Mouse (Mus musculus) kidney, postnatal 25 days (tissue): ENCODE results near the gene Dok4.
A peak's percentile ranks its signal among the peaks of the same experiment; 100 is the strongest.
"Not testable (repeated sequence)": the region's sequence is repeated elsewhere in the genome, so short reads cannot be mapped to it uniquely, and the experiment has no call there.

Experiments used
- DNase-seq, 2 experiments: peaks; one replicate each; pipeline ENCODE4 v3.0.0; 2021; ENCODE audit warnings: mixed read lengths in 2 of 2

The Dok4 gene

GRCm38 (mm10) chr8:94837662-94838574, 38.2 kb downstream of the Dok4 start, which contains the start of the genes Coq9 and Ciapin1:
TSS of gene Coq9 (plus strand) at chr8:94838321.
TSS of gene Ciapin1 (minus strand) at chr8:94838358.
- peak; percentile 97 to 98 for DNase-seq

- no peak for DNase-seq
Measured at GRCm38 (mm10) chr8:94836456-94837240, 39.5 kb downstream of the Dok4 start.

GRCm38 (mm10) chr8:94835751-94836150, 40.4 kb downstream of the Dok4 start:
- not testable (repeated sequence) for DNase-seq

- DNase-seq: not testable (repeated sequence)
Measured at GRCm38 (mm10) chr8:94833901-94834405, 42.2 kb downstream of the Dok4 start.

GRCm38 (mm10) chr8:94828284-94828683, 47.8 kb downstream of the Dok4 start:
- no peak for DNase-seq

- no peak for DNase-seq
Measured at GRCm38 (mm10) chr8:94826210-94826609, 49.9 kb downstream of the Dok4 start.

- DNase-seq: no peak
Measured at GRCm38 (mm10) chr8:94825170-94825569, 51.0 kb downstream of the Dok4 start.

GRCm38 (mm10) chr8:94822637-94823560, 53.2 kb downstream of the Dok4 start:
- DNase-seq: peak; percentile 77 to 81

- DNase-seq: no peak
Measured at GRCm38 (mm10) chr8:94821381-94821780, 54.7 kb downstream of the Dok4 start.

GRCm38 (mm10) chr8:94820553-94820952, 55.6 kb downstream of the Dok4 start:
- peak; percentile 68 to 83 for DNase-seq

- no peak for DNase-seq
Measured at GRCm38 (mm10) chr8:94819671-94820179, 56.4 kb downstream of the Dok4 start.

GRCm38 (mm10) chr8:94817933-94818332, 58.2 kb downstream of the Dok4 start:
- no peak for DNase-seq

- peak in 1 of 2 experiments; percentile 58 for DNase-seq
Measured at GRCm38 (mm10) chr8:94814556-94814955, 61.6 kb downstream of the Dok4 start.
